ENCODE assay signal across 13 mouse cellular contexts in the genomic region with DNA sequence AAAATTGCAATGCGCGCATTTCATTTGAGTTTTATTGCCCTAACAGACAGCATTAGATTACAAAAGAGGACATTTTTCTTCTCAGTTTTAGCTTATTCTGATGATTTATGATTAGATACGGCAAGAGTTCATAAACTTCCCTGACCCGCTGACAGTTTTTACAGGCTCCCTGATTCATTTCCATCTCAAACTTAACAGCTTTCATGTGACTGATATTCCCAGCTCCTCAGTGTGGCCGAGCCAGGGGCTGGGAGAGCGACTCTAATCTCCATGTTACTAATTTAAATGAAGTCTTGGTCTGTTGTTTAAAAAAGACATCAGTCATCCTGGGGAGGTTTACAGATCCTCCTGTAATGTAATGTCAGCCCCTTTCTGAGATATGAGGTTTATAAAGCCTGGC.
"Had no signal": no experiment of that assay in that cellular context is flagged by ENCODE, and none has a peak within 500 bp of the region (broad histone marks: within the 10 kb centered on the region; RNA-seq: fewer than 3 reads in every experiment).

No protein-coding gene starts in this region.

- ATAC-seq: inflammation-experienced regulatory T-cells, adult 6 months had no signal

- H3K4me2 ChIP-seq: kidney, embryonic 15.5 days; liver, embryonic 13.5 days; lung, embryonic 15.5 days; midbrain, embryonic 11.5 days had no signal

- DNase-seq: kidney, adult 18-20 months; layer of hippocampus, postnatal 36 days; liver, embryonic 13.5 days; lung, postnatal 10 days; lung, postnatal 36 days; midbrain, embryonic 14.5 days; thymus, postnatal 25 days had no signal

- H3K9me3 ChIP-seq: kidney, embryonic 15.5 days; liver, embryonic 13.5 days; lung, embryonic 15.5 days had no signal

- H3K36me3 ChIP-seq: kidney, embryonic 15.5 days; liver, embryonic 13.5 days; lung, embryonic 15.5 days had no signal

- H3K27me3 ChIP-seq: liver, embryonic 13.5 days; megakaryocyte, embryonic 14.5 days had no signal

- H3K4me3 ChIP-seq: kidney, embryonic 15.5 days; left cerebral cortex, adult 2 months; liver, embryonic 13.5 days; lung, embryonic 15.5 days; megakaryocyte, embryonic 14.5 days had no signal

- H3K9ac ChIP-seq: kidney, embryonic 15.5 days; liver, embryonic 13.5 days; lung, embryonic 15.5 days had no signal

- H3K4me1 ChIP-seq: liver, embryonic 13.5 days; megakaryocyte, embryonic 14.5 days had no signal

- H3K27ac ChIP-seq: kidney, embryonic 15.5 days; left cerebral cortex, adult 2 months; liver, embryonic 13.5 days; lung, embryonic 15.5 days had no signal
